Mouse (Mus musculus): ENCODE data around the gene Fam167b. TPM values are rescaled to one million over a fixed set of nuclear protein-coding genes. Genes with fewer than 3 reads are reported as not detected.

The Fam167b gene
- 0.46 TPM for polyA plus RNA-seq (2014; fragmentation: Illumina TruSeq; extraction: RNeasy Lipid Tissue Mini Kit (QIAGEN cat#74804); ENCODE audit: insufficient read depth, low read depth, low replicate concordance)

GRCm38 (mm10) chr4:129578466-129578865, at the start of gene Fam167b:
Gene Fam167b (minus strand): TSS chr4:129578549.

GRCm38 (mm10) chr4:129623681-129624091, 45.3 kb upstream of the Fam167b start, which contains the start of gene Ccdc28b:
Gene Ccdc28b (minus strand): TSS chr4:129623947.

GRCm38 (mm10) chr4:129618786-129619691, 40.7 kb upstream of the Fam167b start, which contains the start of gene Iqcc:
Gene Iqcc (minus strand): TSS chr4:129619099.

GRCm38 (mm10) chr4:129614093-129614492, 35.7 kb upstream of the Fam167b start, which contains the start of gene Dcdc2b:
Gene Dcdc2b (minus strand): TSS chr4:129614257.

GRCm38 (mm10) chr4:129600233-129601158, 22.1 kb upstream of the Fam167b start, which contains the start of the genes Eif3i and Tmem234:
Gene Eif3i (minus strand): TSS chr4:129600648.
Gene Tmem234 (plus strand): TSS chr4:129600668.

GRCm38 (mm10) chr4:129573430-129573829, 4.9 kb downstream of the Fam167b start, which contains the start of gene Lck:
Gene Lck (minus strand): TSS chr4:129573641.

GRCm38 (mm10) chr4:129542592-129543141, 35.7 kb downstream of the Fam167b start, which contains the start of gene Hdac1:
Gene Hdac1 (minus strand): TSS chr4:129542713.

Other genes with a start within 250 kb of the Fam167b start
- 70.3 TPM for gene Rbbp4, start 243.2 kb downstream of the Fam167b start, polyA plus RNA-seq (2014; fragmentation: Illumina TruSeq; extraction: RNeasy Lipid Tissue Mini Kit (QIAGEN cat#74804); ENCODE audit: insufficient read depth, low read depth, low replicate concordance)
- gene Zbtb8os, start 242.9 kb downstream of the Fam167b start, polyA plus RNA-seq (2014; fragmentation: Illumina TruSeq; extraction: RNeasy Lipid Tissue Mini Kit (QIAGEN cat#74804); ENCODE audit: insufficient read depth, low read depth, low replicate concordance), result 49.0 TPM
- 6.1 TPM for gene Zbtb8a, start 200.4 kb downstream of the Fam167b start, polyA plus RNA-seq (2014; fragmentation: Illumina TruSeq; extraction: RNeasy Lipid Tissue Mini Kit (QIAGEN cat#74804); ENCODE audit: insufficient read depth, low read depth, low replicate concordance)
- gene Zbtb8b, start 137.7 kb downstream of the Fam167b start, polyA plus RNA-seq (2014; fragmentation: Illumina TruSeq; extraction: RNeasy Lipid Tissue Mini Kit (QIAGEN cat#74804); ENCODE audit: insufficient read depth, low read depth, low replicate concordance), result 0.13 TPM
- gene Bsdc1, start 117.0 kb downstream of the Fam167b start, polyA plus RNA-seq (2014; fragmentation: Illumina TruSeq; extraction: RNeasy Lipid Tissue Mini Kit (QIAGEN cat#74804); ENCODE audit: insufficient read depth, low read depth, low replicate concordance), result 32.1 TPM
- gene Tssk3, start 87.5 kb downstream of the Fam167b start, polyA plus RNA-seq (2014; fragmentation: Illumina TruSeq; extraction: RNeasy Lipid Tissue Mini Kit (QIAGEN cat#74804); ENCODE audit: insufficient read depth, low read depth, low replicate concordance), result not detected
- not detected for gene Fam229a, start 87.4 kb downstream of the Fam167b start, polyA plus RNA-seq (2014; fragmentation: Illumina TruSeq; extraction: RNeasy Lipid Tissue Mini Kit (QIAGEN cat#74804); ENCODE audit: insufficient read depth, low read depth, low replicate concordance)
- gene Marcksl1, start 65.0 kb downstream of the Fam167b start, polyA plus RNA-seq (2014; fragmentation: Illumina TruSeq; extraction: RNeasy Lipid Tissue Mini Kit (QIAGEN cat#74804); ENCODE audit: insufficient read depth, low read depth, low replicate concordance), result 18.3 TPM
- gene Hdac1, start 35.8 kb downstream of the Fam167b start, polyA plus RNA-seq (2014; fragmentation: Illumina TruSeq; extraction: RNeasy Lipid Tissue Mini Kit (QIAGEN cat#74804); ENCODE audit: insufficient read depth, low read depth, low replicate concordance), result 58.9 TPM
- gene Lck, start 4.9 kb downstream of the Fam167b start, polyA plus RNA-seq (2014; fragmentation: Illumina TruSeq; extraction: RNeasy Lipid Tissue Mini Kit (QIAGEN cat#74804); ENCODE audit: insufficient read depth, low read depth, low replicate concordance), result 12.2 TPM
- gene Eif3i, start 22.1 kb upstream of the Fam167b start, polyA plus RNA-seq (2014; fragmentation: Illumina TruSeq; extraction: RNeasy Lipid Tissue Mini Kit (QIAGEN cat#74804); ENCODE audit: insufficient read depth, low read depth, low replicate concordance), result 182 TPM
- 101 TPM for gene Tmem234, start 22.1 kb upstream of the Fam167b start, polyA plus RNA-seq (2014; fragmentation: Illumina TruSeq; extraction: RNeasy Lipid Tissue Mini Kit (QIAGEN cat#74804); ENCODE audit: insufficient read depth, low read depth, low replicate concordance)
- gene Dcdc2b, start 35.7 kb upstream of the Fam167b start, polyA plus RNA-seq (2014; fragmentation: Illumina TruSeq; extraction: RNeasy Lipid Tissue Mini Kit (QIAGEN cat#74804); ENCODE audit: insufficient read depth, low read depth, low replicate concordance), result 13.5 TPM
- 23.5 TPM for gene Iqcc, start 40.5 kb upstream of the Fam167b start, polyA plus RNA-seq (2014; fragmentation: Illumina TruSeq; extraction: RNeasy Lipid Tissue Mini Kit (QIAGEN cat#74804); ENCODE audit: insufficient read depth, low read depth, low replicate concordance)
- 30.3 TPM for gene Ccdc28b, start 45.4 kb upstream of the Fam167b start, polyA plus RNA-seq (2014; fragmentation: Illumina TruSeq; extraction: RNeasy Lipid Tissue Mini Kit (QIAGEN cat#74804); ENCODE audit: insufficient read depth, low read depth, low replicate concordance)
- gene Txlna, start 62.5 kb upstream of the Fam167b start, polyA plus RNA-seq (2014; fragmentation: Illumina TruSeq; extraction: RNeasy Lipid Tissue Mini Kit (QIAGEN cat#74804); ENCODE audit: insufficient read depth, low read depth, low replicate concordance), result 19.8 TPM
- gene Kpna6, start 94.2 kb upstream of the Fam167b start, polyA plus RNA-seq (2014; fragmentation: Illumina TruSeq; extraction: RNeasy Lipid Tissue Mini Kit (QIAGEN cat#74804); ENCODE audit: insufficient read depth, low read depth, low replicate concordance), result 10.6 TPM
- gene Tmem39b, start 118.3 kb upstream of the Fam167b start, polyA plus RNA-seq (2014; fragmentation: Illumina TruSeq; extraction: RNeasy Lipid Tissue Mini Kit (QIAGEN cat#74804); ENCODE audit: insufficient read depth, low read depth, low replicate concordance), result 5.7 TPM
- 37.7 TPM for gene Khdrbs1, start 163.8 kb upstream of the Fam167b start, polyA plus RNA-seq (2014; fragmentation: Illumina TruSeq; extraction: RNeasy Lipid Tissue Mini Kit (QIAGEN cat#74804); ENCODE audit: insufficient read depth, low read depth, low replicate concordance)
- 145 TPM for gene Ptp4a2, start 232.7 kb upstream of the Fam167b start, polyA plus RNA-seq (2014; fragmentation: Illumina TruSeq; extraction: RNeasy Lipid Tissue Mini Kit (QIAGEN cat#74804); ENCODE audit: insufficient read depth, low read depth, low replicate concordance)